ENCODE assay signal across 20 mouse cellular contexts in genomic region chr13:116973491-116973890, GRCm38 (mm10). TPM values are rescaled to one million over a fixed set of nuclear protein-coding genes. Genes with fewer than 3 reads are reported as not detected.
DNase-seq lines count a peak whose midpoint lies in the region; ATAC-seq lines count a peak whose summit lies in the region.
"Had no signal": no experiment of that assay in that cellular context is flagged by ENCODE, and none has a peak within 500 bp of the region (broad histone marks: within the 10 kb centered on the region; RNA-seq: fewer than 3 reads in every experiment).

No protein-coding gene starts in this region.

- DNase-seq in embryonic facial prominence, embryonic 10.5 days (ENCODE audit: low spot score): no peak
- no peak for DNase-seq in midbrain, embryonic 14.5 days
- DNase-seq in hindbrain, embryonic 14.5 days (ENCODE audit: low spot score): no peak
- DNase-seq in adrenal gland, postnatal 36 days: no peak
- DNase-seq in left cerebral cortex, adult 8-10 months (ENCODE audit: low spot score in 2 of 2): no peak
- DNase-seq: adrenal gland, adult 8-10 months; cerebellum, adult 11 months; cerebellum, postnatal 14 days; gastrocnemius, postnatal 25 days; kidney, postnatal 4 days; liver, postnatal 0 days; lung, postnatal 10 days; right cerebral cortex, postnatal 4 days; thymus, postnatal 14 days had no signal

- peaks cover 12% of the 10 kb centered on the region; the same call in 1 of the 2 replicates for H3K4me1 ChIP-seq in embryonic facial prominence, embryonic 13.5 days
- peaks cover 13% of the 10 kb centered on the region for H3K4me1 ChIP-seq in embryonic facial prominence, embryonic 10.5 days
- no peaks in the 10 kb centered on the region for H3K4me1 ChIP-seq in midbrain, embryonic 15.5 days
- H3K4me1 ChIP-seq in midbrain, embryonic 14.5 days (ENCODE audit: control insufficient read depth, insufficient read depth, low read length): no peaks in the 10 kb centered on the region
- H3K4me1 ChIP-seq in hindbrain, embryonic 14.5 days (replicated peaks; ENCODE audit: control insufficient read depth, insufficient read depth, low read length): peaks cover 14% of the 10 kb centered on the region
- H3K4me1 ChIP-seq in neural tube, embryonic 13.5 days (replicated peaks): peaks cover 38% of the 10 kb centered on the region

- no peaks in the 10 kb centered on the region for H3K9me3 ChIP-seq in embryonic facial prominence, embryonic 13.5 days
- no peaks in the 10 kb centered on the region for H3K9me3 ChIP-seq in embryonic facial prominence, embryonic 10.5 days
- no peaks in the 10 kb centered on the region for H3K9me3 ChIP-seq in midbrain, embryonic 15.5 days
- no peaks in the 10 kb centered on the region for H3K9me3 ChIP-seq in midbrain, embryonic 14.5 days (ENCODE audit: control insufficient read depth, low read length)
- H3K9me3 ChIP-seq in hindbrain, embryonic 14.5 days (ENCODE audit: control insufficient read depth, low read length): no peaks in the 10 kb centered on the region
- no peaks in the 10 kb centered on the region for H3K9me3 ChIP-seq in neural tube, embryonic 13.5 days
- H3K9me3 ChIP-seq: heart, embryonic 15.5 days; kidney, embryonic 15.5 days had no signal

- peak overlapping the region; percentile 52; the same call in 1 of the 2 replicates for H3K27ac ChIP-seq in embryonic facial prominence, embryonic 13.5 days
- no peak overlapping the region for H3K27ac ChIP-seq in embryonic facial prominence, embryonic 10.5 days (replicated peaks)
- H3K27ac ChIP-seq in midbrain, embryonic 15.5 days: no peak overlapping the region
- no peak overlapping the region for H3K27ac ChIP-seq in midbrain, embryonic 14.5 days (replicated peaks; ENCODE audit: low read depth, low read length)
- no peak overlapping the region for H3K27ac ChIP-seq in hindbrain, embryonic 14.5 days
- no peak overlapping the region for H3K27ac ChIP-seq in neural tube, embryonic 13.5 days (replicated peaks)
- H3K27ac ChIP-seq: heart, embryonic 15.5 days; kidney, embryonic 15.5 days had no signal

- H3K4me2 ChIP-seq in embryonic facial prominence, embryonic 13.5 days: no peak overlapping the region
- H3K4me2 ChIP-seq in midbrain, embryonic 15.5 days: no peak overlapping the region
- no peak overlapping the region for H3K4me2 ChIP-seq in midbrain, embryonic 14.5 days (ENCODE audit: low read length)
- H3K4me2 ChIP-seq in hindbrain, embryonic 14.5 days (replicated peaks): no peak overlapping the region
- no peak overlapping the region for H3K4me2 ChIP-seq in neural tube, embryonic 13.5 days
- H3K4me2 ChIP-seq: heart, embryonic 15.5 days; kidney, embryonic 15.5 days had no signal

- no peaks in the 10 kb centered on the region for H3K27me3 ChIP-seq in embryonic facial prominence, embryonic 13.5 days
- H3K27me3 ChIP-seq in embryonic facial prominence, embryonic 10.5 days (replicated peaks; ENCODE audit: low read depth, poor library complexity, severe bottlenecking): no peaks in the 10 kb centered on the region
- H3K27me3 ChIP-seq in midbrain, embryonic 15.5 days (replicated peaks): no peaks in the 10 kb centered on the region
- H3K27me3 ChIP-seq in midbrain, embryonic 14.5 days (ENCODE audit: control insufficient read depth, insufficient read depth, low read length): no peaks in the 10 kb centered on the region
- H3K27me3 ChIP-seq in hindbrain, embryonic 14.5 days (ENCODE audit: control insufficient read depth, insufficient read depth, low read length): no peaks in the 10 kb centered on the region
- no peaks in the 10 kb centered on the region for H3K27me3 ChIP-seq in neural tube, embryonic 13.5 days
- H3K27me3 ChIP-seq: heart, embryonic 15.5 days; kidney, embryonic 15.5 days had no signal

- no peaks in the 10 kb centered on the region for H3K36me3 ChIP-seq in embryonic facial prominence, embryonic 13.5 days
- H3K36me3 ChIP-seq in embryonic facial prominence, embryonic 10.5 days (replicated peaks): no peaks in the 10 kb centered on the region
- no peaks in the 10 kb centered on the region for H3K36me3 ChIP-seq in midbrain, embryonic 15.5 days (replicated peaks)
- H3K36me3 ChIP-seq in midbrain, embryonic 14.5 days (ENCODE audit: control insufficient read depth, insufficient read depth, low read length): no peaks in the 10 kb centered on the region
- no peaks in the 10 kb centered on the region for H3K36me3 ChIP-seq in hindbrain, embryonic 14.5 days (replicated peaks; ENCODE audit: control insufficient read depth, insufficient read depth)
- H3K36me3 ChIP-seq in neural tube, embryonic 13.5 days: no peaks in the 10 kb centered on the region
- H3K36me3 ChIP-seq: heart, embryonic 15.5 days; kidney, embryonic 15.5 days had no signal

- no peak overlapping the region for H3K9ac ChIP-seq in embryonic facial prominence, embryonic 13.5 days
- no peak overlapping the region for H3K9ac ChIP-seq in midbrain, embryonic 15.5 days
- H3K9ac ChIP-seq in midbrain, embryonic 14.5 days (replicated peaks; ENCODE audit: low read length): no peak overlapping the region
- H3K9ac ChIP-seq in hindbrain, embryonic 14.5 days: no peak overlapping the region
- no peak overlapping the region for H3K9ac ChIP-seq in neural tube, embryonic 13.5 days
- H3K9ac ChIP-seq: heart, embryonic 15.5 days; kidney, embryonic 15.5 days; liver, postnatal 0 days had no signal

- no peak overlapping the region for H3K4me3 ChIP-seq in embryonic facial prominence, embryonic 13.5 days
- H3K4me3 ChIP-seq in embryonic facial prominence, embryonic 10.5 days: no peak overlapping the region
- H3K4me3 ChIP-seq in midbrain, embryonic 15.5 days: no peak overlapping the region
- no peak overlapping the region for H3K4me3 ChIP-seq in midbrain, embryonic 14.5 days (replicated peaks; ENCODE audit: low read depth, low read length)
- no peak overlapping the region for H3K4me3 ChIP-seq in hindbrain, embryonic 14.5 days (replicated peaks; ENCODE audit: low read length)
- no peak overlapping the region for H3K4me3 ChIP-seq in neural tube, embryonic 13.5 days
- H3K4me3 ChIP-seq: heart, embryonic 15.5 days; kidney, embryonic 15.5 days had no signal

- WGBS in embryonic facial prominence, embryonic 13.5 days: 74% methylated on average over 7 of the region's 7 CpGs
- 75% methylated on average over 7 of the region's 7 CpGs for WGBS in embryonic facial prominence, embryonic 10.5 days
- 79% methylated on average over 7 of the region's 7 CpGs for WGBS in midbrain, embryonic 15.5 days
- WGBS in midbrain, embryonic 14.5 days: 78% methylated on average over 7 of the region's 7 CpGs
- 64% methylated on average over 7 of the region's 7 CpGs for WGBS in hindbrain, embryonic 14.5 days
- 61% methylated on average over 7 of the region's 7 CpGs for WGBS in neural tube, embryonic 13.5 days

- no peak for ATAC-seq in embryonic facial prominence, embryonic 13.5 days (ENCODE audit: insufficient number of reproducible peaks, insufficient read depth, low FRiP score, low TSS enrichment, low read depth)
- 0 out of 2 replicates have a peak, but pooled peaks have one; percentile 18 for ATAC-seq in midbrain, embryonic 15.5 days (replicated peaks)
- ATAC-seq in midbrain, embryonic 14.5 days (ENCODE audit: low FRiP score, low TSS enrichment): no peak
- ATAC-seq in hindbrain, embryonic 14.5 days (ENCODE audit: low FRiP score): peak; percentile 63; the same call in 1 of the 2 replicates
- ATAC-seq in neural tube, embryonic 13.5 days (ENCODE audit: low read depth): peak; percentile 80
- ATAC-seq: intestine, postnatal 0 days; liver, postnatal 0 days had no signal

RNA-seq across cellular contexts. Expression of gene Parp8, which starts 51.8 kb away (rescaled TPM):
- polyA plus RNA-seq in embryonic facial prominence, embryonic 13.5 days (2015; fragmentation: Nextera tagmentation; extraction: Ambion mirVana): 19.9 and 21.2 TPM in 2 replicates
- polyA plus RNA-seq in embryonic facial prominence, embryonic 10.5 days (2016; fragmentation: Nextera tagmentation; extraction: Ambion mirVana): 10.4 and 13.1 TPM in 2 replicates
- polyA plus RNA-seq in midbrain, embryonic 15.5 days (2015; fragmentation: Nextera tagmentation; extraction: Ambion mirVana): 29.5 and 32.2 TPM in 2 replicates
- 32.9 and 36.9 TPM in 2 replicates for polyA plus RNA-seq in midbrain, embryonic 14.5 days (2014; fragmentation: Nextera tagmentation; extraction: Ambion mirVana)
- 42.3 and 44.0 TPM in 2 replicates for polyA plus RNA-seq in hindbrain, embryonic 14.5 days (2014; fragmentation: Nextera tagmentation; extraction: Ambion mirVana)
- polyA plus RNA-seq in neural tube, embryonic 13.5 days (2015; fragmentation: Nextera tagmentation; extraction: Ambion mirVana): 24.3 and 27.6 TPM in 2 replicates
- total RNA-seq in adrenal gland, postnatal 36 days (2021): 10 to 100 TPM; 10.5 to 11.0 TPM
- 10 to 100 TPM; 16.7 to 21.8 (median 20.6) TPM for total RNA-seq in left cerebral cortex, adult 8-10 months (2022)

Comparison
In these comparisons a context has a peak if more than half of its experiments do, and no peak if none do; other contexts are left out.
1. ATAC-seq: peak in midbrain, embryonic 15.5 days (single experiment), hindbrain, embryonic 14.5 days (single experiment) and neural tube, embryonic 13.5 days (single experiment); none in embryonic facial prominence, embryonic 13.5 days (single experiment) and midbrain, embryonic 14.5 days (single experiment).